Mouse (Mus musculus) left cerebral cortex, adult 8-10 months (tissue): ENCODE data around the gene Prr5l. TPM values are rescaled to one million over a fixed set of nuclear protein-coding genes. Genes with fewer than 3 reads are reported as not detected.

Experiments
- DNase-seq, 2 experiments: peaks; one replicate each; pipeline ENCODE4 v3.0.0; 2022; ENCODE audit warnings: low spot score in 2 of 2
- total RNA-seq, 4 experiments: library from RNA; stranded (reverse); gene quantifications; 2 replicates each; pipeline ENCODE4 v1.2.4; 2022

Gene Prr5l
- total RNA-seq: 10 to 100 TPM; 13.1 to 18.4 (median 13.6) TPM

DNA sequence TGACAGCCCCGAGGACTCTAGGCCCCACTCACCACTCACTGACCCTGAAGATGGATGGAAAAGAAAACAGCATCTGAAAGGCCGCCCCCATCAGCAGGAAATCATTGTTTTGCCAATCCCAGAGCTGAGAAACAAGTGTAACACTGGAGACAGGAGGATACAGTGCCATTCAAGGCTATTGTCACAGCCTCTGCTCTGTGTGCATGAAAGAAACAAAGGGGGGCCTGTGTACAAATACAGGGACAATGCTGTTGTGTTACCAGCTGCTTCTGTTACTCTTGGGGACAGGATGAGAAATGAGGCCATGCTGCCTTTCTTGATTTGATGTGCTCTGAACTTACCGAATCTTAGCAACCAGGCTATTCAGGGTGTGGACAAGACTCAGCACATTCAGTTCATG, at the start of gene Prr5l:
Gene Prr5l, minus strand, starts transcription at position 30 of the 400 bp plus-strand sequence.
- DNase-seq: peak in 1 of 2 experiments; percentile 33

GRCm38 (mm10) chr2:101932169-101932936, 49.5 kb upstream of the Prr5l start:
- DNase-seq: no peak

DNA sequence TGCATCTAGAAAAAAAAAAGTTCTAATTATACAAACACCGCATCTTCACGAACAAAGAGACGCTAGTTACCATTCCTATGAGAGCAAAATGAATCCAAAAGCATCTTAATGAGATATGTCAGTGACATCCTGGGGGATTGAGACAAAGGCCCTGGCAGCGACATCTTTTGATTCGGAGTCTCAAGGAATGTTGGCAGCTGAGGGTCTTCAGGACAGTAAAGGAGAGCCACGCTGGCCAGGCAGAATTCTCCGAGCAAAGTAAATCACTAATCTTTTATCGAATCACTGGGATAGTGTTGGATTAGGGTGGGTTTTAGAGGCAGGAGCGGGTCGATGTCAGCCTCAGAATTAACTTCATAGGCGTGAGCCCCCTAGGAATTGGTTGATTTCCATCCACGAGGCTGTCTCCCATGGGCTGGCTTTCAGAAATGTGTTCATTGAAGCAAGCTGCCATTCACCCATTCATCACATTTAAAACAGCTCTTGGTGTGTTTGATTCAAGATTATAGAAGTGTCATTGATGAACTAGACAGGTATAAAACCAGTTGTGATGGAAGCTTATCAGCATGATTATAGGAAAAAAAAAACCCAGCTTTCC, 42.9 kb upstream of the Prr5l start:
- DNase-seq: no peak

- no peak for DNase-seq
Measured at GRCm38 (mm10) chr2:101925183-101925582, 42.4 kb upstream of the Prr5l start.

GRCm38 (mm10) chr2:101923181-101923580, 40.4 kb upstream of the Prr5l start:
- DNase-seq: no peak

- DNase-seq: no peak
Measured at GRCm38 (mm10) chr2:101922302-101922701, 39.5 kb upstream of the Prr5l start.

- DNase-seq: no peak
Measured at GRCm38 (mm10) chr2:101920136-101920554, 37.3 kb upstream of the Prr5l start.

GRCm38 (mm10) chr2:101918518-101918917, 35.7 kb upstream of the Prr5l start:
- DNase-seq: no peak

- no peak for DNase-seq
Measured at GRCm38 (mm10) chr2:101909326-101910080, 26.7 kb upstream of the Prr5l start.

DNA sequence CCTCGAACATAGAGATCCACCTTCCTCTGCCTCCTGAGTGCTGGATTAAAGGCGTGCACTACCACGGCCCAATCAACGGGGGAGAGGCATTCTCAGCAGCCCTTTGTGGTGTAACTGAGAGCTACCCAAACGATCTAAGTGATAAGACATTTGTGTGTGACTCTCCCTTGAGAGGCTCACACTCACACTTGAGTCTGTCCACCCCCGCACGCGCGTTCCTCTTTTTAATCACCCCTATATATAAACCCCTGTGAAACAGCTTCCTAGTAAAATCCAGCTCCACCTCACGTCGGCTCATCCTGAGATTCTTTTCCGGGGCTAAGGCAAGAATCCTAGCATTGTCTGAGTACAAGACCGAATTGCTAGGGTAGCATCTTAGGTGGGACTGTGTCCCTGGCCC, 25.9 kb upstream of the Prr5l start:
- peak in 1 of 2 experiments; percentile 43 for DNase-seq

- DNase-seq: peak in 1 of 2 experiments; percentile 44
Measured at GRCm38 (mm10) chr2:101907386-101908022, 24.7 kb upstream of the Prr5l start.

- DNase-seq: no peak
Measured at GRCm38 (mm10) chr2:101906379-101906690, 23.5 kb upstream of the Prr5l start.

DNA sequence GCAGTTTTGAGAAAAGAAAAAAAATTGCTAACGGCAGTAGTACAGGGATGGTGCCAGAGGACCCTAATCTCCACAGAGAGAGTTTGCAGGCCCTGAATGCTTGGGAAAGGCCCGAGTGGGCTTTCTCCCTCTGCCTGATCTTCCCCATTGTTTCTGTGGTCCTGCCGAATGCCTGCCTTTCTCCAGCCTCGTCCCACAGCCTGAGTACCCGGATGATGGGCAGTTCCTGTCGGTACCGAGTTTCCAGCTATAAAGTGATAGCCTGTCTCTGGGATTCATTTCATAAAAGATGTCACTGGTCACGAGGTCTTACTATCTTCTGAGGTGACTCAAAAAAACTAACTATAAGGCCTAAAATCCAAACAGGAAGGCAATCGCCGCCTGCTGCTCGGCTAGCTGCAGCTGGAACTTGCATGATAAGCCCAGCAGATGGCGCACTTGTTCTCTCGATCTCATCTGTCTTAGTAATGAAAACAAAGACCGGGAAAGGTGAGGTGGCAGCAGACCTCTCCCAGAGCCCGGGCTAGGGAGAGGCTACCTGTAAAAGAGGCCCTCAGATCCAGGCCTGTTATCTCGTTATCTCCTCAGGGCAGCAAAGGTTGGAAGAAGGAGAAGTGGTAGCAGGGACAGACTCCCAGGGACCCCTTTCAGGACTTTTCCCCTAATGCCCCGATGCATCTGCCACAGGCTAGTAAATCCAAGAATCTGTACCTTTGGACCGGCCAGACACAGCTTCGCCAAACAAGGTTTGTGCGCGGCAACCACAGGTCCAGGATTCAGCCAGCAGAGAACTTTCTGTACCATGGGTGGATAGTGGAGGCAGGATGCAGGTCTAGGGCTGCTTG, 22.9 kb upstream of the Prr5l start:
- peak; percentile 62 to 67 for DNase-seq

DNA sequence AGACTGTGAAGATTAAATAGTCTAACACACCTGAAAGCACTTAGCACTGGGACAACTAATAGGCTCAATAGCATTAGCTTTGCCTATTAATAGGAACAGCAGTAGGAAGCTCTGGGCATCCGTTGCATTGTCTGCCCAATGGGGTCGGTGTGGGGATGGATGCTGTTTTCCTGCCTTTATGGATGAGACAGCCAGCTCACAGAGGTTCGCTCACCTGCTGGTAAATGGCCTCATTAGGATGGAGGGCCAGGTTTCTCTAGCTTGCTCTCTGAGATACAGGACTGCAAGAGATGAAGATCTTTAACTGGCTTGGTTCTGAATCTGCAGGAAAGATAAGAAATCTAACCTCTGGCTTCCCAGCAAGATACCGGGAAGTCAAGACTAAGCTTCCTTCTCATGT, 19.4 kb upstream of the Prr5l start:
- DNase-seq: no peak

GRCm38 (mm10) chr2:101896425-101897204, 13.8 kb upstream of the Prr5l start:
- no peak for DNase-seq

- DNase-seq: no peak
Measured at GRCm38 (mm10) chr2:101894126-101894525, 11.3 kb upstream of the Prr5l start.

- DNase-seq: no peak
Measured at GRCm38 (mm10) chr2:101891143-101891542, 8.3 kb upstream of the Prr5l start.

DNA sequence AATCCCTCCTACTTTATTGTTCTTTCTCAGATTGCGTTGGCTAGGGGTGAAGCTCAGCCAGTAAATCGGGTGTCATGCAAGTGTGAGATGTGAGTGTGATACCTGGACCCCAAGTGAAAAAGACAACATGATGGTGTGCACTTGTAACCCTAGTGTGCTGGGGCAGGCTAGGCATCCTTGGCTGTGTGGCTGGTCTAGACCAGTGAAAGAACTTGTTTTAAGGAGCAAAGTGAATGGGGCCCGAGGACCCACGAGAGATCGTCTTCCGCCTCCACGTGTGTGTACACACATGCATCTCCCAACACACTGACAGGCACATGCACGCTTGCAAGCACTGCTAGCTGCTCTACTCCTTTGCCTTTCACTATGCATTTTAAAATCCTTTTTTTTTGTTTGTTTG, 6.1 kb upstream of the Prr5l start:
- no peak for DNase-seq

- peak; percentile 83 to 93 for DNase-seq
Measured at GRCm38 (mm10) chr2:101885768-101886438, 3.1 kb upstream of the Prr5l start, which contains the start of gene Commd9. TSS of gene Commd9 (plus strand) at chr2:101886247.
